Mouse (Mus musculus) R1 (cell line): Measurements from ENCODE around the gene Vps25.

Experiments
- DNase-seq: peaks from one replicate; pipeline ENCODE4 v3.0.0-alpha.2; 2018; ENCODE audit warnings: low read depth, low spot score

The Vps25 gene

GRCm38 (mm10) chr11:101253613-101254389, at the start of gene Vps25:
Gene Vps25 (plus strand): TSS chr11:101253707.
- peak; percentile 91 for DNase-seq

DNA sequence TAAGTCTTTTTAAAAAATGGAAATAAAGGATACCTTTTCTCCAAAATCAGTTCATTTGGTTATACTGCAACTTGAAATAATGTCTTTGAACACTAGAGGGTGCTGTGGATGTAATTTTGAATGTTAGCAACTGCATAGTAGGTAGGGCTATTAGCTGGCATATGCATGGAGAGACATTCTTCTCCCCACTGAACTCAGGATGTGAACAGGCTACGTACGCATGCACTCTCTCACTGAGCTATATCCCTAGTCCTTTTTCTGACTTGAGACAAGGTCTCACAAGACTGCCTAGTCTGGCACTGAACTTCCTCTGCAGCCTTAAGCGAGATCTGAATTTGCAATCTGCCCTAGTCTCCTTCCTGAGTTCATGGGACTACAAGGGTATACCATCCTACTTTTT, 41.5 kb upstream of the Vps25 start:
- DNase-seq, result peak; percentile 75

DNA sequence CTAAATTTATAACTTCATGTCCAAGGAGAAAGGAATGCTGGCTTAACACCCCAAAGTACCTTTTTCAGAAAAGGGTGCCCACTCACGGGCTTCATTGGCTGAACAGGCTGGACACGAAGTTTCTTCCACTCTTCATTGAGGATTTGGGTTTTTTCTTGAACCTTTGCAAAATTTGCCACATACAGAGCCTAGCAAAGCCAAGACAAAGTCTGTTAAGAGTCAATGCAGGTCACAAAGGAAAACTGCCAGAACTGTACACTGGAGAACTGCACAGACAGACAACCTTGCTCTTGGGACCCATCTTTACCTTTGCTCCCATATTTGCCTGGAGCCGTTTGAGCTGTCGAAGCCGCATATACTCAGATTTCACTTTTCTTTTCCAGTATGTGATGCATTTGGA, 36.6 kb upstream of the Vps25 start:
- no peak for DNase-seq

GRCm38 (mm10) chr11:101218436-101219055, 35.0 kb upstream of the Vps25 start:
- DNase-seq, result no peak

- no peak for DNase-seq
Observed at GRCm38 (mm10) chr11:101220853-101221252, 32.7 kb upstream of the Vps25 start.

- DNase-seq, result no peak
Observed at GRCm38 (mm10) chr11:101221306-101221986, 32.1 kb upstream of the Vps25 start.

- no peak for DNase-seq
Observed at GRCm38 (mm10) chr11:101224337-101224736, 29.2 kb upstream of the Vps25 start.

GRCm38 (mm10) chr11:101225331-101226064, 28.0 kb upstream of the Vps25 start:
- peak; percentile 58 for DNase-seq

DNA sequence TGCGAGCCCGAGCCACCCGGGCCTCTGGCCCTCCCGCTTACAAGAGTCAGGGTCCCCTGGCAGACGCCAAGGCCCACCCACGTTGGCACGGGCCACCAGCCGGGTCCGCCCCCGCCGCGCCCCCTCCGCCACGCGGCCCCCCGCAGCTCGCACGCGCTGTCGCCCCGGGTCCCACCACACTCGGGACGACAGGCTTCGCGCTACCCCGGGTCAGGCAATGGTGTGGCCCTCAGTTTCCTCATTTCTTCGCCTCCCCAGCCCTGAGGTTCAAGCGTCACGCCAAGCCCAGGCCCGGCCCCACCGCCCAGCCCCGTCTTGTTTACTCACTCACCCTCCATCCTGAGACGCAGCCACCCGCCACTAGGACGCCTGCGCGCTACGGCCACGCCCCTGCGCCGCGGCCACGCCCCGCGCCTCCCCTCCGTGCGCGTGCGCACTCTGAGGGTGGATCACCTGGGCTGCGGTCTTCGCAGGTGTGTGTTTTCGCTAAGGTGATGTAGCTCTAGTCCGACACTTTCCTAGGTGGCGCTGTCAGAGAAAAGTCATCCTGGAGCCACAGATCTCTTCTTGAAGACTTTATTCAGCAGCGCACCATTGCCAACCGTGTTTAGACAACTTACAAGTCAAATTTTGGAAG, 27.3 kb upstream of the Vps25 start, which contains the start of gene Ezh1:
Gene Ezh1, minus strand, starts transcription at position 399 of the 637 bp plus-strand sequence.
- DNase-seq, result peak; percentile 89

DNA sequence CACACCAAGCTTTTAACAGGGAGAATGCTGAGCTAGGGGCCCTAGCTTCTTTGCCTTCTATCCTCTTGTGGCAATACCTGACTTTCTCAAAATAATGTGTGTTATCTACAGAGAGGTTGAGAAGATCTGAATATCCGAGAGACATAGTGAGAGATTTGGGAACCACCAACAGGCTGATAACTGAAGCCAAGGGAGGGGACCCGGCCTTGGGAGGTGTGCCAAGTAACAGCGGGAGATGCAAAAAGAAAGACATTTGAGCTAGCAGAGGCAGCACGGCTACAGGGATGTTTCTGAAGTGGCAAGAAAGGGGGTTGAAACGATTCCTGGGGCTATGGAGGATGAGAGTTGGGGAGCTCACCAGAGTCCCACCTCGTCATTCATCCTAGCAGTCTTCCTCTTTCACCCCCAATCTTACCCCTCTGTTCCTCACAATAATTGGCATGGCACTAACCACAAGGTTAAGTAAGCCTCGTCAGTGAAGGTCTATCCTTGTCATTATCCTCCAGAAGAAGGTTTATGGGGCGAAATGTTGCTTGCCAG, 24.1 kb upstream of the Vps25 start:
- peak; percentile 31 for DNase-seq

- no peak for DNase-seq
Observed at GRCm38 (mm10) chr11:101230061-101230511, 23.4 kb upstream of the Vps25 start.

DNA sequence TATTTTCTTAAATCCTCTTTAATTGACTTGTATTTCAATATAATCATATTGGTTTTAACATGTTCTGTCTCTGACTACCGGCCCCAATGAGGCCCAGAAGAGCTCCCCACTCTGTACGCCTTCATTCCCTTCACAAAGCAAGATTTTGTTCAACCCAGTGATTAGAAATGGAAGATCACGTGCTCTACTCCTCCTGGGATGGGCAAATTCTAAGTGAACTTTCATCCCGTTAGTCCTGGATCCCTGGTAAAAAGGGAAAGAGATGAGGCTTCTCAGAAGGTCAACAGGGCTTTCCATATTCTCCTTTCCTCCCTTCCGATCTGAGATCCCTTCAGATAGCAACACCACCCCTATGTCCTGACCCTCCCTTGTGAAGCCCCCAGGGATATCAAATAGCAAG, 23.0 kb upstream of the Vps25 start:
- peak; percentile 20 for DNase-seq

- peak; percentile 20 for DNase-seq
Observed at GRCm38 (mm10) chr11:101230991-101231871, 22.3 kb upstream of the Vps25 start.

- no peak for DNase-seq
Observed at GRCm38 (mm10) chr11:101232010-101232839, 21.3 kb upstream of the Vps25 start.

DNA sequence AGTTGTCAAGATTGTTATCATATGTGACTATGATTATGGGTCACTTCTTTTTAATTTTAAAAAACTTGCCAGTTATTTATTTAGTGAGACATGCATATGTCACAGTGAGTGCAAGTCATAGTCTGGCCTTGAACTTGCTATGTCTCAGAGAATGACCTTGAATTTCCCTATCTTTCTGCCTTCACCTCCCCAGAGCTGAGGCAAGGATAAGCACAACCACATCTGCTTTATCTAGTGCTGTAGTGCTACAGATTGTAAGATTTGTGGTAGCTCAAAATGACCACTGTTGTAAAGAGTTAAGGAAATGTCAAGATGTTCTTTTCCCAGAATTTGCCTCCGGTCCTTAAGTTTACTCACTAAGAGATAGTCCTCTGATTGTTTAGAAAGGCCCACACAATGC, 20.3 kb upstream of the Vps25 start:
- no peak for DNase-seq

- peak; percentile 93 for DNase-seq
Observed at GRCm38 (mm10) chr11:101234124-101234523, 19.4 kb upstream of the Vps25 start.

- no peak for DNase-seq
Observed at GRCm38 (mm10) chr11:101235429-101235828, 18.1 kb upstream of the Vps25 start.

DNA sequence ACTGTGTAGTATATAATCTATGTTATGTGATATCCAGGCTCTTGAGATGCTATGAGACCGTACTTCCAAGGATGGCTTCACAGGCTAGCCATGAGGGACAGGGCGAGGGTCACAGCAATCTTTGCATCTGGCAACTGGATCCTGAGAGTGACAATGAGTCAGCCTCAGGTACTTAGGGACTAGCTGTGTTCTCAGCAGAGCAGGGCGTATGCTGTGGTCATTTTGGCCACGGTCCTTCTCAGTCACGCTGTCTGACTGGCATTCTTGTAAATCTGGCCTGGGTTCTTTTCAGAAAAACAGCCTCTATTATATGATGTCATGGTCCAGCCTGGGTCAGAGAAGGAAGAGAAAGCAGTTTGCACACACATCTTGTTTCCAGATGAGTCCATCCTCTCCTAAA, 16.7 kb upstream of the Vps25 start:
- no peak for DNase-seq

DNA sequence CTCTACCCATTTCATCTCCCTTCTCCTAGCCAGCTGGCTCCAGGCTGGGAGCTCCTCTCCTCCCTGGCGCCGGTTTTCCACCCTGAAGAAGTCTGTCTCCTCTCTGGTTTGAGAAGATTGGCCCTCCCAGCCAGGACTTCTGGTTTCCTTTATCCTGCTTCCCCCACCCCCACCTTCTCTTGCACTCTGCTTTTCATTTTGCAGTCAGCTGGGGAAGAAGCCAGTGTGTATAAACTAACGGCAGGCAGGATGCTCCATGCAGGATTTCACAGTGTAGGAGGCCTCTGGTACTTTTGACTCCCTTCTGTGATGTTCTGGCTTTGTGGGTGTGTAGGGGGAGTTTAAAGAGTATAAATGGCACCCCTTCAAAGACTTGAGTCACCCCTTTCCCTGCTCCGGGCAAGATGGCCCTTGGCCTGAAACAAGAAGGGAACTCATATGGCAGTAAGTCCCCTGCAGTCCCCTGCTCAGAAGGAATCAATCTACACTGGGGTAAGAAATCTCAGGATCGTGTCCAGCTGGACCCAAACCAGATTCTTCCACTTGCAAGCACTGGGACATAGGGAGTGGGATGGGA, 15.3 kb upstream of the Vps25 start:
- no peak for DNase-seq
